Mouse (Mus musculus) kidney, adult 9 months (tissue): ENCODE results near the gene Tekt4.

Experiments used
- DNase-seq: peaks from one replicate; pipeline ENCODE4 v3.0.0; 2022

Gene Tekt4

DNA sequence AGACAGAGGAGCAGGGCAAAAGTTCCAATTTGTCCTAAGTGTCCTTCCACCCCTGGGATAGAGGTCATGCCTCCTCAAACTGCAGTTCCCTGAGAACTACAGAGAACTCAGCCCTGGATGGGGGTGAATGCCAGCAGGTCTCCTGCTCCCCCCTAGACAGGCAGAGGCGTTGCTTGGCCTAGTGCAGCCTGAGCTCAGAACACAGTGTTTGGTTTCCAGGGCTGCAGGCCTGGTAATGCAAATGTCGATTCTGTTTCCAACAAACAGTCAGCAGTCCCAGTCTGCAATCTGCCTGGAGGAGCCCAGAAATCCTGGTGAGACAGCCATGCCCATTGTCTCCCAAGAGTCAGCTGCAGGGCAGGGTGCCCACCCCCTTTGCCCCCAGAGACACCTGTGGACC lies at the start of gene Tekt4:
Gene Tekt4, plus strand, starts transcription at position 344 of the 400 bp plus-strand sequence.
- no peak for DNase-seq

DNA sequence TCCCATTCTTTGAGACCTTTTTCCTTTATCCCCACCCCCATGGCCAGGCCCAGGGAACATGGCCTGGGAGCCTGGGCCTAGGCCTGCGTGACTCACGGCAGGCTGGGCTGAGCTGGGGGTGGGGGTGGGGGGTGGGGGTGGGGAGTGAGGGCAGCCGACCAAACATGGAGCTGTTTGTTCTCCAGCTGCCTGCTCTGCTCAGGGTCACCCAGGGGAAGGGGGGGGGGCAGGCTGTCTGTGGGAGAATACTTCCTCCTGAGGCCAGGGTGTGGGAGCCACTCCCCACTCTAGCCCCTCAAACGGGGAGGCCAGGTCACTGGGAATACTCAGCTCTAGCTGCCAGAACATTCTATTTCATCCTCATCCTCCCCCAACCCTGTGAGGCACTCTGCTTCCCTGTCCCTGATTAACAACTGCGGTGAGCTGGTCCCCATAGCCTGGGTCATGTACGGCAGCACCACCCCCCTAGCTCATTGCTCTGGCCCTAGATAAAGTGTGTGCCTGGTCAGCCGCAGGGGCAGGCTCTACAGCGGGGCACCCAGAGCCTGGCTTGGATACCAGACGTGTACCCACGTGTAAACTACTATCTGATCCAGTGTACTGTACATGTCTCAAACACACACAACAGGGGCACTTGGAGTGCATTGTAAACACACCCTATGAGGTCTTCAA lies 49.1 kb upstream of the Tekt4 start:
- no peak for DNase-seq

DNA sequence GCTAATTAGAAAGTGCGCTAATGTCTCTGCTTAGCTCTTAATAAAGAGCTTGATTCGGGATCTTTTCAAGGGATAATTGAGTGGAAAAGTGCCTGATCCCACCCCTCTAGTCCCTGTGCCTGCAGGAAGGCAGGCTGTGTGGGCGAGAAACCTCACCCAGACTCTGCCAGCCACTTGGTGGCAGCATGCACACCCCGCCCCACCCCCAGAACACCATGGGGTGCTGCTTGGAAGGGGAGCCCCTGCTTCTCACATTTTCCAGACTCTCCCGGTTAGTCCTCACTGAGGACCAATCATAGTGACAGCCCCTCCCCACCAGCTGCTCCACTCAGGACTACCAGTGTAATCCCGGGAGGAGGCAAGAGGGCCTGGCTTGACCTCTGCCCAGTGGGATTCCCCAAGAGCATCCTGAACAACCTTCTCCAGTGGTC lies 48.4 kb upstream of the Tekt4 start:
- DNase-seq = no peak

DNA sequence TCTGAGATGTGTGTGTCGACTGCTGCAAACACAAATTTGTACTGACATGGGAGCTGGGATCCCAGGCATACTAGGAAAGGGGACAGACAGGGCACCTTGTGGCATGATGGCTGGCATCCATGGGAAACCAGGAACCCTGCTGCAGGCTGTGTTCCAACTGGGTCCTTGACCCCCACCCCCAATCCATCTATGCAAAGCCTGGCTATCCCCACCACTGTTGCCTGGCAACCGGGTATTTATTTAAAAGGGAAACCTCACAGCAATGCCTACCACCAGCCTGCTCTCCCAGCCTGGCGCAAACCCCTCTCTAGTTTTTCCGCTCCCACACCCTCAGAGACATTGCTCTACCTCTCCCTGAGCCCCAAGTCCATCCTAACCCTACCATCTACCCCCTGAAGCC lies 47.1 kb upstream of the Tekt4 start:
- no peak for DNase-seq

DNA sequence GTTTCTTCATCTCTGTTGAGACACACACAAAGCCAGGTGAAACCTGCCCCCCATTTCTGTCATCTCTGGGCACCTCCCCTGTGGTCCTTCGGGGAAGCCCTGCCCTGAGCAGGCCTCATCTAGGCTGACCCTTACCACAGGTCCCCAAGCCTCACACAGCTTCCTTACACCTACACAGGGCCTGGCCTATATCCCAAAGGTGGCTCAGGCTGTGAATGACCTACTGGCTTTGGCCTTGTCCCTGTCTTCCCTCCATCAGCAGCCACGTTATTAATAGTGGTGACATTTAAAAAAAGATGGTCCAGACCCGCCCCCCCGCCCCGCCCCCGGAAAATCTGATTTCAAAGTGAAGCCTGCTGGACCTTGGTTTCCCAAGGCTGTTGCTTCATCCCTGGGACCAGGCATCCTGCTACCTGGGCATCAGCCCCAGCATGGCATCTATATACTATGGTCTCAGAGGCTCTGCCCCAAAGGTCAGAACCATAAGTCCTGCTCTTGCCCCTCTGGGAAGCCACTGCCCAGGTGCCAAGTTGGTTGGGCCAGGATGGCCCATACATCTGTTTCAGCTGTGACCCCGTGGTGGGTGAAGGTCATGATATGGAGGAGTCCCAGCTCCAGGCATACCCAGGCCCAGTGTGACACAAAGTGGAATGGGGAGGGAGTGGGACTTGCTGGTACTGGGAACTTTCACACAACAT lies 46.0 kb upstream of the Tekt4 start:
- DNase-seq = no peak

DNA sequence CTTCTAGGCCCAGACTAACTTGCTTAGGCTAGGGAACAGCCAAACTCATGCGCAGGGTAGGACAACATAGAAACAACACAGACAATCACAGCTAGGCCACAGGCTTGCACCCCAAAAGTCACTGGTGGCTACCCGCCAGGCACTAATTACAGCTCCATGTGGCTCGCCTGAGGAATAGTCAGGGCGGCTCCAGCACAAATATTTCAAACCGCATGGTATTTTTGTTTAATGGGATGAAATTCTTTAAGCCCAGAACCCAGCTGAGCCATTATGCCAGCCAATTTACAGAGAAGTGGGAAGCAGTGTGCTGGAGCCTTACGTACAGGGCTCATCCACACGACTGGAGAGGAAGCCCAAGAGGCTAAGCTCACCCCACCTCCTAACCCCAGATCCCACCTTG lies 44.8 kb upstream of the Tekt4 start:
- no peak for DNase-seq

DNA sequence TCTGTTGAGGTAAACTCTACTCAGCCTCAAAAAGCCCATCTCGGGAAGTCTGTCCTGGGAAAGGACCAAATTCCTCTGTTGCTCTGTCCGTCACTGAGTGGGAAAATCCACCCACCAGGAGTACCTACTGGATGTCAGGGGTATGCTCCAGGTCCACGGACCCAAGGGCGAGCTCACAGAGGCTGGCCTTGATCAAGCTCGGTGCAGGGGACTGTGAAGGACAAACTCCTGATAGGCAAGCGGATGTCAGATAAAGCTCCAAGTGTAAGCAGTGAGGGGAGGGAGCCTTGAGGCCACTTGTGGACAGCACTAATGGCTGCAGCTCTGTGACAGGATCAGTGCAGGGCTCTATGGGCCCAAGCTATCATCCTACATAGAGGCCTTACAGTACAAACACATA lies 44.2 kb upstream of the Tekt4 start:
- no peak for DNase-seq

DNA sequence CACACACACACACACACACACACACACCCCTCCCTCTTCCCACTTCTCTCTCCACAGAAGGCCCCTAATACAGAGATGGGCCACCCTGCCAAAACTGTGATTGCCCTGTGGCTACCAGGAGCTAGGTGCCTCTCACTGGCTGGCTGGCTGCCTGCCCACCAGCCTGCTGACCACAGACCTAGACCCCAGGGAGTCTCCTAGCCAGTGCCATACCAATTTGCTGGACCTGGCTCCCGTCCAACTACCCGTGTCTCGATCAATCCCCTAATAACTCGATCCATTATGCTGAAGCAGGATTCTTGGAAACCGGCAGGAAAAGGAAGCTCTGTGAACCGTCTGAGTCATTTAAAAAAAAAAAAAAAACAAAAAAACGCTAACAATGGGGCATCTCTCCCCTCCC lies 43.6 kb upstream of the Tekt4 start:
- DNase-seq = no peak

DNA sequence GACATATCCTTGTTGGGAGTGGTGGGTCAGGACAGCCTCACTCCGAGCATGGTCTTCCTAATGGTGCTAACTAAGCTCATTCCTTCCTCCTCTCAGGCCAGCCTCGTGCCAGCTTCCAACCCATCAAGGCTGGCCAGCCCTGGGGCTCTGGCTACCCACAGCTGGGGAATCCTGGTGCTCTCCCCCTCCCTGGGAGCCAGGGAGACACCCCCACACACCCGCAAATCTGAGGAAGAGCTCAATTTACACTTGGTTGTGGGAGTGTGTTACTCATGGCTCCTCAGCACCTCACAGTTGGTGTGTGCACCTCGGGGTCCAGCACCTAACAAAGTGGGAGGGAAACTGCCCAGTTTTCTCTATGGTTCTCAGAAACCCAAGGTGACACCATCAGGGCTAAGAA lies 43.2 kb upstream of the Tekt4 start:
- no peak for DNase-seq

DNA sequence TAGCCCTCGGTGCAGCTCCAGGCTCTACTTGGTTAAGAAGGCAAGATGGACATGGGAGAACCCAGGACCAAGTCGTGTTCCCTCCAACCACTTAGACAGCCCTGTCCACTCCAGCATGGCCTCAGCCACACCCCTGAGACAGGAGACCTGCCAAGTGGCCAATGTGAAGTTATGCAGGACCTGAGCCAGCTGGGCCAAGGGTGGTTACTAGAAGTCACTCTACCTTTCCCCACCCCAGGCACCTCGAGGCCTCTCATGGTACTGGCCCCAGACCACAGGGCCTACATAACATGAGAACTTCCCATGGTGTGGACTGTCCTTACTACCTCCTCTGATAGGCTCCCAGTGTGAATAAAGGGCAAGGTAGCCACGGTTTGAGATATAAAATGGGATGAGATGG lies 40.2 kb upstream of the Tekt4 start:
- peak; percentile 73 for DNase-seq

DNA sequence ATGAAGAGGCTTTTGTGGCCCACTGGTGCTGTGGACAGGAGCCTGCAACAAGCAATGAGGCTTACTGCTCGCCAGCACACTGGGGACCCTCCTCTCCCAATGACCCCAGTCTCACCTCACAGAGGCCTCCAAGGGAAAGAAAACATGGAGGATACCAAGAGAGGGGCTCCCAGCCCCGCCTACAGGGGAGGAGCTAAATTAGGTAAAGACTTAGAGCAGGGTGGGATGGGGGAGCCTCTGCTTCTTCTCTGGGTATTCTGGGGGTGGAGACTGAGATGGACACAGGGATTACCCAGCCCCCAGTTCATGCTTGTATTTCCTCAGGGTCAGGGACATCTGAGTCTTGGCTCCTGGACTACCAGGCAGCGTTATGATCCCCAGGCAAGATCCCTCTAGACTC lies 39.5 kb upstream of the Tekt4 start:
- DNase-seq = no peak

DNA sequence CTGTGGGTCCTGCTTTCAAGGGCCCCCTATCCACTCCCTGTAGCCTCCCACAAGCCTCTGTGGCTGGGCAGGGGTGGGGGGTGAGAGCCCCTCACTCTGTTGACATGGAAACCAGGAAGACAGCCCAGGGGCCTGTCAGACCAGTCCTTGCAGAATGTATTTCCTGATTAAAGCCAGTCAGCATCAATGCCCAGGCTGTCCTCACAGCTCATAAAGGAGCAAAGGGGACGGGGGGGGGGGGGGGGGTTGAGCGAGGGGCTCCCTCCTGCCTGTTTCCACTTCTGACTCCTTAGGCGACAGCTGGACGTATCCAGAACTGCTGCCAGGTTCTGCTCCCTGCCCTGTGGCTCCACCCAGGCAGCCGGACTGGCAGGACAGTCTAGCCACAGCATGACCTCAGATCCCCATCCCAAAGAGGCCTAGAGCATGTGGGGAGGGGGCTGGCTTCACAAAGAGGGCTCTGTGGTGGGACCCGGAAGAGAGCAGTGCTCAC lies 38.9 kb upstream of the Tekt4 start:
- DNase-seq = no peak

DNA sequence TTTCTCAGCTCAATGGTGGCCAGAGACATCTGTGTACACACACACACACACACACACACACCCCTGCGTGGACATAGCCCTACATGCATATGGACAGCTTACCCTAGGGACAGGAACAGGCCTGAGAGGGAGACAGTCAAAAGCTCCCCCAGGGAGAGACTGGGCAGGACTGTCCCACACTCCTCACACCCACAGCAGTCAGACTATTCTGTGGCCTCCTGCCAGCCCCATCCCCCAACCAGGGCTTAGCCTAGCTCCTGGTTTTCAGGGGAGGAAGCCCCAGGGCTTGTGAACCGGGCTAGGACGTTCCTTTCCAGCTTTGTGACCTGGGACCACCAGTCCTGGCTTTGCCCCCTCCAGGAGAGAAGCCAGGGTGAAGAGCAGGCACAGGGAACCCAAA lies 38.2 kb upstream of the Tekt4 start:
- DNase-seq = no peak

DNA sequence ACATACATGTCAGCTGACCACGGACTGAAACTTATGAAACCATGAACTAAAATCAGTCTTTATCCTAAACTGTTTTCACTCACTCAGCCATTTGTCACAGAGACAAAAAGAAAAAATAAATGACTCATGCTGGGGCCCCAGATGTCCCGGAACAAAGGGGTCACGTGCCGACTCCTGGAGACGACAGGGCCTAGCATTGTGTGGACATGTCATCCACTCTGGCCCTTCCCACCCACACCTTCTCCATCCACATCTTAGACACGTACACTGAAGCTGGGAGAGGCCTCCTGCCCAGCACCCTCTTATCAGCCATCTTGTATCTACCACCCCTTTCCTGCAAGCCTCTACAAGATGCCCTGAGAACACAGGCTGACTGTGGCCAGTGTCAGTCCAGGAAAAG lies 36.4 kb upstream of the Tekt4 start:
- no peak for DNase-seq

DNA sequence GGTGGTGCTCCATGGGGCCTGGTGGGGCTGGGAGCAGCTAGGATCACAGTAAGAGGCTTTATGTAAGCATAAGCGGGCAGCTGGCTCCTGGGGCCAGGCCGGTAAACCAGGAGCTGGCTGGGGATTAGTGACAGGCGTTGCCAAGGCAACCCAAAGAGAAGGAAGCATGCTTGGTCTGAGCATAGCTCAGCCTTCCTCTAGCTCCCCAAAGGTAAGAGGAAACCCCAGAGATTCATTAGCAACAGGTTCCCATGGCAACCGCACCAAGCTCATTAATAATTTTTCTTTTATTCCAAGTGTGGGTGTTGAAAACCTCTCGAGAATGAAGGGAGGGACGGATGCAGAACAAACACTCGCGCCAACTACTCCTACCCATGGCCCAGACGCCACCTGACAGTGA lies 35.5 kb upstream of the Tekt4 start:
- no peak for DNase-seq

DNA sequence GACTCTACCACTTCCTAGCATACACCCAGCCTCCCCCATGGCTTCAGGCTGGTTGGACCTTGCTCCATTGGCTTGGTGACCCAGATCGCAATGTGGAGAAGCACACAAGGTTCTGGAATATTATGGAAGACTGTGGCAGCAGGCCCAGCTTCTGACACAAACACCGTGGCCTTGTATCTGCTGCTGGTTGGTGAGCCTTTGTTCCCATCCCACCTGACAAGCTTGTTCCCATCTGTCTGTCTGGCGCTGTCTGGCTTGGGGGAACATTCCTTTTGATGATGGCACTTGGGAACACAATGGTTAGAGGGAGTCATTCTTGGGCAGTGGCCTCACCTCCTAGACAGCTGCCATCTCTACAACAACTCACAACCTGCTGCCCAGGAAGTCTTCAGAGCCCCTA lies 33.4 kb upstream of the Tekt4 start:
- no peak for DNase-seq

DNA sequence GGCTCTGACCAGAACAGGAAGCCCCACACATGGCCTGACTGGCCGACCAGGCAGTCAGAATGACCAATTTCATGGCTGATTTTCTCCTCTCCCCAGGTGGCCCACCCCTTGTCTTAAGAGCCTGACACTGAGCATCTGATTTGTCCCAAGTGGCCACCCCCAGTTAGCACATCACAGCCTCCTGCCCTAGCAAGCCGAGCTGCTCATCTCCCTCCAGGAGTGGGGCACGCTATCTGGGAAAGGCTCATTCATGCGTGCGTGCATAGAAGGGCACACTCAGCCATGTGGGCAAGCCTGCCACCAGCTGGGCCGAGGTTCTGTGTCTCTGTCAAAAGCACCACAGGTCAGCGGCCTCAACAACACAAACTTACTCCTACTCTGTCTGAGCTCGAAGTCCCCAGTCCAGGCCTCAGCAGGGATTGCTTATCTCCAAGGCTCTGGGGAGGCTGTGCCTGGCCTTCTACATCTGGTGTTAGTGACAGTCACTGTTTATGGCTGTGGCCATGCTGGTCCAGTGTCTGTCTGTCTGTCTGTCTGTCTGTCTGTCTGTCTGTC lies 29.8 kb upstream of the Tekt4 start:
- no peak for DNase-seq

DNA sequence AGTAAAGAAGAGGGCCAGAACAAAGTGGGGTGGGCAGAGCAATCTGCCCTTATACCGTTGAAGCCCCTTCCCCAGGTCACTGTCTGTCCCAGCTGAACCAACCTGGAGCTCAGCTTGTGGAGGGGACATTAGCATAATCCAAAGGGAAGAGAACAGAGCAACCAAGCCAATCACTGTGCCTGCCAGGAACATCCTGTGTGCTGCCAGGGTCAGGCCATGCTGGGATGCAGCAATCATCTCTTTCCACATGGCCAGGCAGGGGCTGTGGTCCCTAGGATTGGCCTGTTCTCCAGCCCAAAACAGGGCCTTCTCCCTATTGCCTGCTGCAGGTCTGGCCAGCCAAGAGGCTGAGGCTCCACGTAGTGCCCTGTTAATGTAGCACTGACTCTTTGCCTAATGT lies 28.4 kb upstream of the Tekt4 start:
- no peak for DNase-seq

DNA sequence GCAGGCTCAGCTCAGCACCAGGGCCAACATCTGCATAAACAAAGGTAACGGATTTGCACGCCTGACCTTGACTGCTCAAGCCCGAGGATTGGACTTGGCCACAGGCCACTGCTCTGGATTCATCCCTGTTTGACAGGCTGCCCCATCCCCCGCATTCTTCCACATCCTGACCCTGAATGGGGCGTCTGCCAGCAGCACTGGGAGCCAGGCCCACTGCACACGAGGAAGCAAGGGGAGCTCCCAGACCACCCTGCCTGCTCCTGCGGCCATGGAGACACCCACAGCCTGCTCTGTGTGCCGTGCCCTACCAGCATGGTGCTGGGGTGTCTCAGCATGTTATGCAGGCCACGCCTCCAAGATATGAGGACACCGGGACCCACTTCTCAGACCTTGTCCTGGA lies 27.0 kb upstream of the Tekt4 start:
- DNase-seq = no peak

DNA sequence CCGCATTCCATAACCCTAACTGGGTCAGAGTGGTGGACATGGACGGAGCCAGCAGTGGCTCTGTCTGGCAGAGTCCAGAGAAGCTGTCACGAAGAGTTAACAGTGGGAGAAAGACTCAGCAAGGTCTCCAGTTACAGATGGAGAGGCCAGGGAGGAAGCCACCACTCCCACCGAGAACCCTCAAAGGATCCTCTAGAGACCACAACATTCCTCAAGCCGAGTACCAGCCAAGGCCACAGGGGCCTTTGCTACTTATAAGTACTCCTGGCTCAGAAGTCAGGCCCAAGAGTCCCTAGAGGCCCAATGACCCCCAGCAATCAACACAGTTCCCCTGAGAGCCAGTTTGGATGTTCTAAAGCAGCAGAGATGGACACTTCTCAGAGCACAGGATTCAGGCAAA lies 25.2 kb upstream of the Tekt4 start:
- DNase-seq = no peak

DNA sequence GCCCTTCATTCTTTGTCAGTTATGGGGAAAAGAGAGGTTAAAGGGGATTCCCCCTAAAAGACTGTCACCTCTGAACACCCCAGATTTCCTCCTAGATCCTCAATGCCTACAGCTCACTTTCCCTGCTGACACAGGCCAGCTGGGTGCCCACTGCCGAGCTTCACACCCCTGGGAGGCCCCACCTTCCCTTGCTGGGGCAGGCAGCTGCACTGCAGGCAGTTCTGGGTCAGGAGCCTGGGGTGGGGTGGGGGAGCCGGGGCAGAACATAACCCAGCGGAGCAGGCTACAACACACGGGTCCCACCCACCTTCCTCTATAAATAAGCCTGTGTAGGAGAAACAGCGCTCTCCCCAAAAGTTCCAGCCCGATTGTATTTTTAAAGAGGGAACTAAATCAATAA lies 24.5 kb upstream of the Tekt4 start:
- DNase-seq = no peak

DNA sequence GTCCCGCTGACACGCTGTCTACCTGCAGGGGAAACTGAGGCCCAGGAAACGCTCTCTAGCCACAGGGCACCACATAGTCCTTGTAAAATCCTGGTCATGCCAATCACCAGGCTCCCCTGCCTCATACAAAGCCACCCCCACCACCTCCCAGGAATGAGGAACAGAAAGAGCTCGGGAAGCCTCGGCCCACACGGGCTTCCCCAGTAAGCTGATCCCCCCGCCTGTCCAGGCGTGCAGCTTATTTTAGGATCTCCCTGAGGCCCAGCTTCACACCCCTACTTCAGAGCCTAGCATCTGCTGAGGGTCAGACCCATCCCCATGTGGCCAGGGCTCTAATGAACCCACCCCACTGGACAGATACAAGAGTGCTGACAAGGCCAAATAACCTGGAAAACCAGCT lies 23.9 kb upstream of the Tekt4 start:
- DNase-seq = no peak

DNA sequence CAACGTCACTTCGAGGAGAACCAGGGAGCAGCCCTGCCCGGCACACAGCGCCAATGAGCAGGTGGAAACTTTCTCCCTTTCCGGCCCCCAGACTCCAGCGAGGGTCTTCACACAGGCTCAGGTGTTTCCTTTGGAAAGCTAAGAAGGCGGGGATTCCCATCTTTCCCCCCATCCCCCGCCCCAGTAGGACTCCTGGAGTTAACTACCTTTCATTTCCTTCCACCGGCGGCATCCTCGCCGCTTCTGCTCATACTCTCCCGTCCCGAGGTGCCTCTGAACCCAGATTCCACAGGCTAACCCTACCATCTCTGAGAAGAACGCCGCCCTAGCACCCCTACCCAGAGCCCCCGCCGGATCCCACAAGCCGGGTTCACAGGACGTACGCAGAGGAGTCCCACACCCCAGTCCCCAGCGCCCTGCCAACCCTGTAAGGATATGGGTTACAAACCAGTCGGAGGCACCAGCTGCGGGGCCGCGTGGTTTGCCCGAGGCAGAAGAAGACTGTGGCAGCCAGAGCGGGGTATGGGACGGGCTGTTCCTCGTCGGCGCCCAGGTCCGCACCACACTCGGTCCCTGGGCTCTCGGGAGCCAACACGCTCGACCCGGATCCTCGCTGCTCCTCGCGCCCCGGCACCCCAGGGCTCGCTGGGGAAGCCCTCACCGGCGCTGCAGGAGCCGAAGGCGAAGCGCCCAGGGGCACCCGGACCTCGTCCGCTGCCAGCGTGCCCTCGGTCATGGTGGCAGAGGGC lies 21.8 kb upstream of the Tekt4 start:
- no peak for DNase-seq

DNA sequence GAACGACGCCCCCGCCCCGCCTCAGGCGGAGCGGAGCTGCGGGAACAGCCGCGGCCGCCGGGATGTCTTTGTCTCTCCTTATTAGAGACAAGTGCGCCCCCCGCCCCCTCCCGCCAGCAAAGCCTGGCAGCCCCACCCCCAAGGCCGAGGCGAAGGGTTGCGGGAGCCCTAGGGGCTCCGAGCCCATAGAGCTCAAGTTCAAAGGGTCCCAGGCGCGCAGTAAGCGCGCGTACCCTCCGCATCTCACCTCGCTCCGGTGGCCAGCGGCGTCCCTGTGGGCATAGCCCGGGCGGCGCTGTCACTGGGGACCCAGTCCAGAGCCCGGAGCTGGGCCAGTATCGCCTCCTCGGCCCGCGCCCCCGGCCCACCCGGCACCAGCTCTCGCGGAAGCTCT lies 21.2 kb upstream of the Tekt4 start:
- DNase-seq = no peak
